Mouse (Mus musculus): ENCODE measurements around the gene Fam193b.
A peak's percentile ranks its signal among the peaks of the same experiment; 100 is the strongest.
"Not testable (repeated sequence)": the region's sequence is repeated elsewhere in the genome, so short reads cannot be mapped to it uniquely, and the experiment has no call there.

Fam193b gene

DNA sequence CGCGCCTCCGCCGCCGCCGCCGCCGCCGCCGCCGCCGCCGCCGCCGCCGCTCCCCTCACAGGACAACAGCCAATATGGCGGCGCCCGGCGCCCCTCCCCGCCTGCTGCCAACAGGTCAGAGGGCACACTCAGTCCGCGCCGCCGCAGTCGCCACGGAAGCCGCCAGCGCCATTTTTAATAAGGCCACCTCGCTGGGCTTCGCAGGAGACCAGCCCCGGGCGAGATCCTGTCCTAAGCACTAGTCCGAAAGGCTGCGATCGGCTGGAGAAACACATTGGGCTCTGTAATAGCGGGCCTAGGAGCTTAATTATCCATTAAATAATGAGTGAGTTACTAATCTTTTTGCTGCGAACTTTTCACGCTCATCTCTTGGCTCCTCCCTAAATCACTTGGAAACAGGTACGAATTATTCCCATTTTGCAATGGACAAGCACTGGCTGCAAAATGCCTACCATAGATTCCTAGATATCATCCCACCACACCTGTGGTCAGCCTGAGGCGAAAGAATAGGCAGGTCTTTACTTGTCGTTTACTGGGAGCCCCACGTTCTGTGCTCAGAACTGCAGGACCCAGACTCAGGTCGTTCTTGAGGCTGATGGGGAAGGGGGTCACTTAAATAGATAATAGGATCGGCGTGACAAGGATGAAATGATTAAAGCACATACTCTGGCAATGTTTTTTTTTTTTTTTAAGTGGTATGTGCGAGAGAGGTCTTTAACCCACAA, at the start of gene Fam193b:
Gene Fam193b (minus strand): TSS at position 94 of the 725 bp plus-strand sequence.
- peak; percentile 94 for DNase-seq (ENCODE audit: low spot score in 2 of 2)

DNA sequence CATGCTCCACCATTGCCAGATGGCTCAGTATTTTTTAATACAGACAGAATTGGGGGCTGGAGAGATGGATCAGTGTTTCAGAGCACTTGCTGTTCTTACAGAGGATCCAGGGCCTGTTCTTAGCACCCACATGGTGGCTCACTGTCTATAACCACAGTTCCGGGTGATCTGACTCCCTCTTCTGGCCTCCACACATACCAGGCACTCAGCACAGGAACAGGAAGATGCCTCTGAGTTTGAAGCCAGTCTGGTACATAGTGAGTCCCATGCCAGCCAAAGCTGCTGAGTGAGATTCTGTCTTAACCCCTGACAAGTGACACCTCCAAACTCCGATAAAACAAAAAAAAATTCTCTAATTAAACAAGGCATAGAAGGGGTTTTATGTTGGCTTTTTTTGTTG, 49.4 kb upstream of the Fam193b start:
- DNase-seq (ENCODE audit: low spot score in 2 of 2): no peak

- no peak for DNase-seq (ENCODE audit: low spot score in 2 of 2)
These were observed 48.4 kb upstream of the Fam193b start for GRCm38 (mm10) chr13:55619328-55619727.

DNA sequence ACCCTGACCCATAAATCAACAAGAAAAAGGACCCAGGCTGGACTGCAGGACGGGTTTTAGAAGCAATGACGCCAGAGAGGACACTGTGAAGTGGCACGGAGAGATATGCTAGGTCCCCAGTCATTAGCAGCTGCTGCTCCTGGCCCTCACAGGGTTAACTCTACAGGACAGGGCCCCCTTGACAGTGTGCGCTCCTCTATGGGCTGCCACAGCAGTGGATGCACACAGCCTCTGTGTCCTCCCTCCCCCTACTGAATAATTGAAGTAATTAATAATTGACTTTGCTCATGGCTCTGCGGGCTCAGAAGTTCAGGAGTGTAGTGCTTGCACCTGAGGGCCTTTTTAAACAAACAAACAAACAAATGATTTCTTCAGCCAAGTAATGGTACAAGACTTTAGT, 42.6 kb upstream of the Fam193b start:
- DNase-seq (ENCODE audit: low spot score in 2 of 2): no peak

DNA sequence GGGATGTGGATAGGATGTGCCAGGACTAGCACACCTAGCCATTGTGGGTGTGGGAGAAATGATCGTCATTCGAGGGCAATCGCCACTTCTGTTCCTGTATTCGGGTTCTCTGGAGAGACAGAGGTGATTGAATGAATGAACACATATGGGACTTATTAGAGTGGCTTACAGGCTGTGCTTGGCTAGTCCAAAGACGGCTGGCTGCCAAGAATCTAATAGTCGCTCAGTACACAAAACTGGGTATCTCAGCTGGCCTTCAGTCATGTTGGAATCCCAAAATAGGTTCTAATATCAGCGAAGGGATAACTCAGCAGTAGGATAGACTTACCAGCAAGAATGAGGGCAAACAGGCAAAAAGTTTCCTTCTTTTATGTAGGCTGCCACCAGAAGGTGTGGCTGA, 41.1 kb upstream of the Fam193b start:
- DNase-seq (ENCODE audit: low spot score in 2 of 2): no peak

DNA sequence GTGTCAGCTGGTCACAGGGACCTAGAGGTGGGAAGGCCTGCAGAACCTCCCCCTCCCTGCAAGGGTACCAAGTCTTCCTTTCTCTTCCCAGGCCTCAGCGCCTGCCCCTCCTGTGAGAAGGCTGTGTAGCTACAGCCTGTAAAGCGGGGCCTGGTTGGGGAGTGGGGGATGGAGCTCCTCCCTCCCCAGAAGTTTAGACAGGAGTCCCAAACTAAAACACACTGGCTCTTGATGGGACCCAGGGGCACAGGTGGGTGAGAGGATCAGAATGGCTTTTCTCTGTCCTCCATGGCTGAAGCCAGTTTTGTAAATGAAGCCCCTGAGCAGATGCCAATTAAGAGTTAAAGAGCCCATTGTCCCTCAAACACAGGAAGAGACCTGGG, 36.7 kb upstream of the Fam193b start:
- DNase-seq (ENCODE audit: low spot score in 2 of 2): no peak

GRCm38 (mm10) chr13:55606899-55607623, 36.1 kb upstream of the Fam193b start:
- no peak for DNase-seq (ENCODE audit: low spot score in 2 of 2)

DNA sequence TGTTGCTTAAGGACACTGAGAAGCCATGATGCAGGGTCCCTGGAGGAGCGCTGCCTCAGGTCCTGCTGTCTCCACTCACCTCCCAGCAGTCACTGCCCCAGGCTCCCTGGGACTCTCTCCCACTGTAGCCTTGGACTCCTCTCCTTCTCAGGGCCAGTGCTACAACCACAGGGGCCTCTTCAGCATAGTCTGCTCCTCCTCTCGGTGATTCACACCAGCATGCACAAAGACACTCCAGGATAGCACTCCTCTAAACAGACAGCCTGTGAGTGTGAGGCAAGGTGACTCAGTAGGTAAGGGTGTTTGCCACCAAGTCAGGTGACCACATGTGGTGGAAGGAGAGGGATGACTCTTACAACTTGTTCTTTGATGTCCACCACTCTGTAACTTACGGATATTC, 33.7 kb upstream of the Fam193b start:
- no peak for DNase-seq (ENCODE audit: low spot score in 2 of 2)

DNA sequence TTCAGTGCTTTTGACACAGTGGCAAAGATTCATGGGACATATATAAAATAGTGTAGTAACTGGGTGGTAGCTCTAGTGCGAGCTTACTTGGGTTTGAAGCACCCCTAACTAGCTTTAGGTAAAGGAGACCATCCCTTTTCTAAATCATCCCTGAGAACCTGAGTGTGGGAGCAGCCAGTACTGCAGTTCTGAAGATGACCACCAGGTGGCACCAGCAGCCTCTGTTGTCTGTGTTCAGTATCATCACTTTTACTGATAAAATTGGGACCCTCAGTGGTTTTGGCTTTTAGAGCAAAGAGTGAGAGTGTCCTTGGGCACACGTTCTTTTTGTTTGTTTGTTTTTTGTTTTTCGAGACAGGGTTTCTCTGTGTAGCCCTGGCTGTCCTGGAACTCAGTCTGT, 30.7 kb upstream of the Fam193b start:
- peak; percentile 84 to 92 for DNase-seq (ENCODE audit: low spot score in 2 of 2)

DNA sequence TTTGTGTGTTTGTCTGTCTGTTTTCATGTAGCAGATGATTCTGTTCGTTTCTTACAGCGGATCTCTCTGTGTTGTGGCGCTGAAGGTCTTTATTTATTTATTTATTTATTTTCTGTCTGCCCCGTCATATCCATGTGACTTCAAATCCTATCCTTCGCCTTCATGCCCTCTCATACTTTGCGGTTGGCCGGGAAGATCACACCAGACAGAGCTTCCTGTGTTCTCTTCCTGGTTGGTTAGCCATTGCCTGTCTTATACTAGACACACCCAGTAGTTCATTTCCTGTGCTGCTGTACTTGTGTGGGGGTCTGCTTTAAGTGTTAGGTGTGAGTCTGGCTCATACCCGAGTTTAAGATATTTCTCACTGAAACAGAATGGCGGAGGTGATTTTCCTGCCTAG, 29.7 kb upstream of the Fam193b start:
- DNase-seq (ENCODE audit: low spot score in 2 of 2): no peak

DNA sequence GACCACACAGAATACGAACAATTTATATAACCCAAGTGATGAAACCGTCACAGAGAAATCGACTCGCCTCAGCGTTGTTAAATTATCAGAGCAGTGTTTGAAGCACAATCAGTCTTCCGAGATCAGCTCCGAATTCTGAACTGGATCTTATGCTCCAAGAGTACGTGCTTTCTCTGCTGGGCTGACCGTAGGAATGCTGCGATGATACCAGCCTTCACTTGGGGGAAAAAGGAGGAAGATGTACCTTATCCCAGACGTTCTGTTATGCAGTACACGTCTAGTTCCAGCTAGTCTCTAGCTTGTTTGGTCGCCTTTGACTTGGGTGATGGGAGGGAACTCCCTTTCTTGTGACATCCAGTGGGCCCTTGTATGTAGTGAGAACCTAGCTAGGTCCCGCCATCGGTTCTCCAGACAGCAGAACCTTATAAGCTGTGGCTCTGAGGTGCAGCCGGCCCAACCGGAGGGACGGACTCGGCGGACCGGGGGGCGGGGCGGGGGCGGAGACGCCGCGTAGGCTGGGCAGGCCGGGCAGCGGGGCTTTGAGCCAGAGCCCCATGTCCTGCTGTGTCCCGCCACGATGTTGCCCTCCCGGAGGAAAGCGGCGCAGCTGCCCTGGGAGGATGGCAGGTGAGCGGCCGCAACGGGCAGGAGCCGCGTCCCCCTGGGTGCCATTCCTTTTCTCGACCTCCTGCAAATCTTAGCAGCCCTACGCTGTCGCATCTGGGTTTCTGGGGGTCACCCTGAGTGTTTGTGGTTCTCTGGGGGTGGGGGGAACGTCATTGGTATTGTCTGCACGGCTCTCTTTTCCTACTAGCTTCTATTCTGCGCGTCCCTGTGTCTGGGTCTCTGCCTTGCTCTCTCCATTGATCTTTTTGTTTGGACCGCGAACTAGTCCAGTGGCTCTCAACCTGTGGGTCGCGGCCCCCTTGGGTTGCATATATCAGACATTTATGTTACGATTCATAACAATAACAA, 28.9 kb upstream of the Fam193b start, which contains the start of gene B4galt7:
Gene B4galt7 (plus strand): TSS at position 331 of the 975 bp plus-strand sequence.
- peak; percentile 69 to 87 for DNase-seq (ENCODE audit: low spot score in 2 of 2)

GRCm38 (mm10) chr13:55596802-55597201, 25.9 kb upstream of the Fam193b start:
- DNase-seq (ENCODE audit: low spot score in 2 of 2): no peak

GRCm38 (mm10) chr13:55595375-55595774, 24.5 kb upstream of the Fam193b start:
- peak in 1 of 2 experiments; percentile 65 for DNase-seq (ENCODE audit: low spot score in 2 of 2)

DNA sequence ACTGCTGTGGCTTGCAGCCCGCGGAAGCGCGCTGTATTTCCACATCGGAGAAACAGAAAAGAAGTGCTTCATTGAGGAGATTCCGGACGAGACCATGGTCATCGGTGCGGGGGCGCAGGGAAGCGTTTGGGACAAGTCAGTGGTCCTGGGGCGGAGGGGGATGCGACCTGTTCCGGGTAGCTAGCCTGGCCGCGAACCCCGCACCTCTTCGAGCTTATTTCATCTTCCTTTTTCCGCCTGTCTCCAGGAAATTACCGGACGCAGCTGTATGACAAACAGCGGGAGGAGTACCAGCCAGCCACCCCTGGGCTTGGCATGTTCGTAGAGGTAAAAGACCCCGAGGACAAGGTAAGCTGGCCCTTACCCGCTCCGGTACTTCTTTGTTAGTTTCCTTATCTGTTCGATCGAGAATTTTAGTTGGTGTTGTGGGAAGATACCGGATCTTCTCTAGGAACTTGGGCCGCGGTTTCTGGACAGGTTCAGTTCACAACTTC, 22.4 kb upstream of the Fam193b start:
- DNase-seq (ENCODE audit: low spot score in 2 of 2): no peak

GRCm38 (mm10) chr13:55592512-55593253, 21.8 kb upstream of the Fam193b start:
- peak; percentile 93 to 96 for DNase-seq (ENCODE audit: low spot score in 2 of 2)

GRCm38 (mm10) chr13:55591961-55592490, 21.1 kb upstream of the Fam193b start:
- no peak for DNase-seq (ENCODE audit: low spot score in 2 of 2)

GRCm38 (mm10) chr13:55578086-55578485, 7.2 kb upstream of the Fam193b start:
- no peak for DNase-seq (ENCODE audit: low spot score in 2 of 2)

- DNase-seq (ENCODE audit: low spot score in 2 of 2): not testable (repeated sequence)
These were observed 6.0 kb upstream of the Fam193b start for GRCm38 (mm10) chr13:55576872-55577271.

- DNase-seq (ENCODE audit: low spot score in 2 of 2): no peak
These were observed 5.0 kb upstream of the Fam193b start for GRCm38 (mm10) chr13:55575932-55576331.

- DNase-seq (ENCODE audit: low spot score in 2 of 2): no peak
These were observed 3.4 kb upstream of the Fam193b start for GRCm38 (mm10) chr13:55574321-55574720.

- DNase-seq (ENCODE audit: low spot score in 2 of 2): no peak
These were observed 2.5 kb upstream of the Fam193b start, which contains the start of gene Tmed9 for GRCm38 (mm10) chr13:55573432-55573831. Tmed9 (plus strand) TSS chr13:55573732.
